Mouse (Mus musculus) bone marrow, adult 2 months (tissue): ENCODE measurements around the gene Nfic. TPM values are rescaled to one million over a fixed set of nuclear protein-coding genes. Genes with fewer than 3 reads are reported as not detected.

ENCODE experiments used
- H3K27ac ChIP-seq: fragments of 200-500 bp; 2 replicates; pipeline ENCODE4 v1.5.1; 2012; ENCODE audit warnings: low read depth, mild to moderate bottlenecking, control low read depth, inconsistent platforms, low read length; ENCODE audit not compliant: control insufficient read depth, poor library complexity, insufficient read depth
- H3K4me1 ChIP-seq: fragments of 200-500 bp; 2 replicates; pipeline ENCODE4 v1.6.1; 2011; ENCODE audit warnings: low read length; ENCODE audit not compliant: control insufficient read depth, insufficient read depth
- H3K4me3 ChIP-seq: fragments of 200-500 bp; replicated peaks from 2 replicates; pipeline ENCODE3; 2011; ENCODE audit warnings: mild to moderate bottlenecking, low read depth, low read length, control low read depth; ENCODE audit not compliant: control insufficient read depth
- CTCF ChIP-seq: fragments of 200-500 bp; IDR thresholded peaks from 2 replicates; pipeline ENCODE4 v1.5.1; 2011; ENCODE audit warnings: low read length, control low read depth; ENCODE audit not compliant: control insufficient read depth, insufficient read depth
- POLR2A ChIP-seq: fragments of 200-500 bp; IDR thresholded peaks from 2 replicates; pipeline ENCODE4 v1.6.1; 2011; ENCODE audit warnings: low read depth, mild to moderate bottlenecking, control low read depth, low read length, borderline replicate concordance; ENCODE audit not compliant: control insufficient read depth
- WGBS: fragments of 180-500 bp; shearing (Covaris S2); methylation state at CpG from one replicate; pipeline ENCODE4 v1.1.7; 2018; 5-methylcytosine and 5-hydroxymethylcytosine counted together
- polyA plus RNA-seq: library from polyadenylated mRNA; stranded (reverse); fragments of >200 nt; gene quantifications from 2 replicates; pipeline ENCODE4 v1.2.4, GENCODE M21; 2011; ENCODE audit warnings: low replicate concordance; ENCODE audit not compliant: missing spikeins, insufficient read depth, insufficient read length

Nfic gene
- polyA plus RNA-seq, 1 experiment = 14.5 TPM

- WGBS = 47% methylated on average over 4 of the region's 4 CpGs
- TF ChIP-seq CTCF (no peak), POLR2A (no peak)
- no peak overlapping the region for H3K27ac ChIP-seq
- peaks cover 5% of the 10 kb centered on the region; the same call in 1 of the 2 replicates for H3K4me1 ChIP-seq
- no peak overlapping the region for H3K4me3 ChIP-seq
Measured at GRCm38 (mm10) chr10:81355533-81355932, 99.9 kb downstream of the Nfic start.

- H3K27ac ChIP-seq = no peak overlapping the region
- peaks cover 5% of the 10 kb centered on the region; the same call in 1 of the 2 replicates for H3K4me1 ChIP-seq
- TF ChIP-seq POLR2A (no peak), CTCF (no peak)
- WGBS = 65% methylated on average over 9 of the region's 9 CpGs
- no peak overlapping the region for H3K4me3 ChIP-seq
Measured at GRCm38 (mm10) chr10:81354738-81355477, 100.5 kb downstream of the Nfic start.

- WGBS = 21% methylated on average over 9 of the region's 9 CpGs
- H3K4me3 ChIP-seq = peak overlapping the region; percentile 18
- peak overlapping the region; percentile 54 for H3K27ac ChIP-seq
- H3K4me1 ChIP-seq = peaks cover 6% of the 10 kb centered on the region; the same call in 1 of the 2 replicates
- TF ChIP-seq CTCF = no peak
- no peak for TF ChIP-seq POLR2A
Measured at GRCm38 (mm10) chr10:81351678-81352291, 103.7 kb downstream of the Nfic start.

GRCm38 (mm10) chr10:81350351-81351063, 104.9 kb downstream of the Nfic start, which contains the start of gene Hmg20b:
Gene Hmg20b (minus strand): TSS chr10:81350480.
- TF ChIP-seq POLR2A = no peak
- peak; percentile 82 for TF ChIP-seq CTCF
- Histone ChIP-seq H3K4me3 (peak within 1 kb of the TSS; percentile 84), H3K4me1 (peaks cover 4% of the 10 kb centered on the region; the same call in 1 of the 2 replicates), H3K27ac (peak within 1 kb of the TSS; percentile 79)
- WGBS = under 1% methylated on average over 54 of the region's 54 CpGs

- H3K4me1 ChIP-seq = peaks cover 4% of the 10 kb centered on the region
- peak overlapping the region; percentile 66 for H3K27ac ChIP-seq
- TF ChIP-seq POLR2A (no peak), CTCF (no peak)
- WGBS = under 1% methylated on average over 29 of the region's 29 CpGs
- peak overlapping the region; percentile 84 for H3K4me3 ChIP-seq
Measured at GRCm38 (mm10) chr10:81349961-81350350, 105.5 kb downstream of the Nfic start.

GRCm38 (mm10) chr10:81349146-81349545, 106.3 kb downstream of the Nfic start:
- Histone ChIP-seq H3K4me3 (peak overlapping the region; percentile 84), H3K27ac (no peak overlapping the region; the same call in 1 of the 2 replicates), H3K4me1 (peaks cover 5% of the 10 kb centered on the region)
- TF ChIP-seq CTCF (no peak), POLR2A (no peak)
- WGBS = 21% methylated on average over 12 of the region's 12 CpGs

GRCm38 (mm10) chr10:81346453-81347067, 108.9 kb downstream of the Nfic start:
- H3K4me3 ChIP-seq = peak overlapping the region; percentile 37
- TF ChIP-seq CTCF (peak; percentile 22; the same call in 1 of the 2 replicates), POLR2A (peak; percentile 60; the same call in 1 of the 2 replicates)
- peak overlapping the region; percentile 61; the same call in 1 of the 2 replicates for H3K27ac ChIP-seq
- H3K4me1 ChIP-seq = peaks cover 5% of the 10 kb centered on the region
- WGBS = 14% methylated on average over 55 of the region's 55 CpGs

Other genes starting within 250 kb of the Nfic start
- not detected in 2 replicates for gene Atcay, start 224.8 kb downstream of the Nfic start, polyA plus RNA-seq
- gene Zfr2, start 222.5 kb downstream of the Nfic start, polyA plus RNA-seq = 0.32 and 2.5 TPM in 2 replicates
- gene Matk, start 202.7 kb downstream of the Nfic start, polyA plus RNA-seq = 11.9 and 18.9 TPM in 2 replicates
- 34.4 and 75.4 TPM in 2 replicates for gene Mrpl54, start 188.7 kb downstream of the Nfic start, polyA plus RNA-seq
- gene Apba3, start 188.7 kb downstream of the Nfic start, polyA plus RNA-seq = 14.6 and 32.8 TPM in 2 replicates
- 3.0 and 3.4 TPM in 2 replicates for gene Tjp3, start 164.1 kb downstream of the Nfic start, polyA plus RNA-seq
- gene Pip5k1c, start 162.7 kb downstream of the Nfic start, polyA plus RNA-seq = 31.2 and 62.2 TPM in 2 replicates
- gene Cactin, start 134.5 kb downstream of the Nfic start, polyA plus RNA-seq = 24.0 and 36.6 TPM in 2 replicates
- 3.3 and 7.9 TPM in 2 replicates for gene Tbxa2r, start 126.9 kb downstream of the Nfic start, polyA plus RNA-seq
- not detected in 2 replicates for gene Gipc3, start 112.4 kb downstream of the Nfic start, polyA plus RNA-seq
- 56.9 and 60.7 TPM in 2 replicates for gene Hmg20b, start 105.2 kb downstream of the Nfic start, polyA plus RNA-seq
- gene Mfsd12, start 98.1 kb downstream of the Nfic start, polyA plus RNA-seq = 11.0 and 14.3 TPM in 2 replicates
- gene 4930404N11Rik, start 89.8 kb downstream of the Nfic start, polyA plus RNA-seq = 4.5 and 12.3 TPM in 2 replicates
- 126 and 131 TPM in 2 replicates for gene Fzr1, start 77.1 kb downstream of the Nfic start, polyA plus RNA-seq
- 14.6 and 23.0 TPM in 2 replicates for gene Dohh, start 71.2 kb downstream of the Nfic start, polyA plus RNA-seq
- 3.4 and 4.3 TPM in 2 replicates for gene Gm48551, start 71.2 kb downstream of the Nfic start, polyA plus RNA-seq
- gene Gm48552, start 66.6 kb downstream of the Nfic start, polyA plus RNA-seq = not detected in 2 replicates
- 7.9 and 18.0 TPM in 2 replicates for gene Smim24, start 62.6 kb downstream of the Nfic start, polyA plus RNA-seq
- 0.72 TPM in 1 of 2 replicates, not detected in the other for gene Celf5, start 27.1 kb upstream of the Nfic start, polyA plus RNA-seq
- gene Ncln, start 40.8 kb upstream of the Nfic start, polyA plus RNA-seq = 30.2 and 61.0 TPM in 2 replicates
- gene S1pr4, start 44.5 kb upstream of the Nfic start, polyA plus RNA-seq = 7.6 and 15.8 TPM in 2 replicates
- gene Gna15, start 68.6 kb upstream of the Nfic start, polyA plus RNA-seq = 5.4 and 9.4 TPM in 2 replicates
- 12.3 and 23.8 TPM in 2 replicates for gene Gna11, start 89.6 kb upstream of the Nfic start, polyA plus RNA-seq
- gene Aes, start 103.9 kb upstream of the Nfic start, polyA plus RNA-seq = 183 and 306 TPM in 2 replicates
- 18.5 and 41.7 TPM in 2 replicates for gene Tle2, start 118.9 kb upstream of the Nfic start, polyA plus RNA-seq
- gene Tle6, start 145.4 kb upstream of the Nfic start, polyA plus RNA-seq = 23.2 and 27.8 TPM in 2 replicates
- gene BC025920, start 150.6 kb upstream of the Nfic start, polyA plus RNA-seq = 3.9 and 6.6 TPM in 2 replicates
- 7.7 and 16.8 TPM in 2 replicates for gene Sirt6, start 172.2 kb upstream of the Nfic start, polyA plus RNA-seq
- gene Ankrd24, start 172.9 kb upstream of the Nfic start, polyA plus RNA-seq = 5.3 and 11.1 TPM in 2 replicates
- gene Gm10778, start 193.4 kb upstream of the Nfic start, polyA plus RNA-seq = not detected in 2 replicates
- not detected in 2 replicates for gene Zfp433, start 249.2 kb upstream of the Nfic start, polyA plus RNA-seq